Mouse (Mus musculus): ENCODE measurements around the gene Gm3594. TPM values are rescaled to one million over a fixed set of nuclear protein-coding genes. Genes with fewer than 3 reads are reported as not detected.
"Not testable (repeated sequence)": the region's sequence is repeated elsewhere in the genome, so short reads cannot be mapped to it uniquely, and the experiment has no call there.

The Gm3594 gene
- not detected in 2 replicates for polyA plus RNA-seq (2015; fragmentation: Nextera tagmentation; extraction: Ambion mirVana)

DNA sequence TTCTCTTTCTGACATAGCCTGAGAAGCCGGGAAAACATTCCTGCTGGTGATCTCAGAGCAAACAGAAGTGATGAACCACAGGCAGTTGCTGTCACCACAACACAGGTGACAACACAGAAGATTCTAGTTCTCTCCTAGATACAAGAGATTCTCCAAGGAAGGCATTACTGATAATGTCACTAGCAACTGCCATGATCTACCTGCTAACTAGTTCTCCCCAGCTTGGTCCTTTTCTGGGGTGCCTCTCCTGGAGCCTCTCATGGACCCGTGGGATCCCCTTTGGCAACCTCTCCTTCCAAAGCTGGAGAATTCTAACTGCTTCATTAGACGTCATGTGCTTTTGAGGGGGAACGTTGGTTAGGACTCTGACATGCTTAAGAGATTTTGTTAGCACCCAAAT is at the start of gene Gm3594:
Gm3594 (minus strand) TSS at position 101 of the 400 bp plus-strand sequence.
- H3K36me3 ChIP-seq; ATAC-seq (ENCODE audit: insufficient number of reproducible peaks, low FRiP score, low TSS enrichment, low read depth); H3K27ac ChIP-seq (replicated peaks); H3K9me3 ChIP-seq (replicated peaks); H3K9ac ChIP-seq; H3K4me1 ChIP-seq; H3K4me3 ChIP-seq (replicated peaks); H3K4me2 ChIP-seq (replicated peaks); H3K27me3 ChIP-seq: not testable (repeated sequence)
- no CpG with 5 or more reads among the region's 4 CpGs for WGBS

GRCm38 (mm10) chr14:6486331-6486730 is 41.9 kb upstream of the Gm3594 start:
- not testable (repeated sequence) for H3K9ac ChIP-seq; ATAC-seq (ENCODE audit: insufficient number of reproducible peaks, low FRiP score, low TSS enrichment, low read depth); H3K4me3 ChIP-seq (replicated peaks); H3K27ac ChIP-seq (replicated peaks); H3K36me3 ChIP-seq; H3K27me3 ChIP-seq; H3K4me2 ChIP-seq (replicated peaks); H3K4me1 ChIP-seq; H3K9me3 ChIP-seq (replicated peaks)
- WGBS, result 52% methylated on average over 1 of the region's 1 CpGs

DNA sequence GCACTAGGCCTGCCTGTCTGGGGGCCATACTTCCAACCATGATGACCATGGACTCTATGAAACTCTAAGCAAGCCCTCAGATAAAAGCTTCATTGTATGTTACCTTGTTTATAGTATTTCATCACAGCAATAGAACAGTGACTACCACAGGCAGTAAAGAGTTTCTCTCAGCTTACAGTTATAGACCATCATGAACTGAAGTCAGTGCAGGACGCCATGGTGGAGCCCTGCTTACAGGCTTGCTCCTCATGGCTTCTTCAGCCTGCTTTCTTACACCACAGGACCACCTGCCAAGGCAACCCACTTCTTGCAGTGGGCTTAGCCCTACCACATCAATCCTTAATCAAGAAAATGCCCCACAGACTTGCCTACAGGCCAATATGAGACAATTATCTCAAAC is 41.1 kb upstream of the Gm3594 start:
- not testable (repeated sequence) for H3K36me3 ChIP-seq; H3K9ac ChIP-seq; H3K4me1 ChIP-seq; H3K27me3 ChIP-seq; H3K27ac ChIP-seq (replicated peaks); H3K4me2 ChIP-seq (replicated peaks); H3K4me3 ChIP-seq (replicated peaks); ATAC-seq (ENCODE audit: insufficient number of reproducible peaks, low FRiP score, low TSS enrichment, low read depth); H3K9me3 ChIP-seq (replicated peaks)
- WGBS, result 56% methylated on average over 1 of the region's 1 CpGs

DNA sequence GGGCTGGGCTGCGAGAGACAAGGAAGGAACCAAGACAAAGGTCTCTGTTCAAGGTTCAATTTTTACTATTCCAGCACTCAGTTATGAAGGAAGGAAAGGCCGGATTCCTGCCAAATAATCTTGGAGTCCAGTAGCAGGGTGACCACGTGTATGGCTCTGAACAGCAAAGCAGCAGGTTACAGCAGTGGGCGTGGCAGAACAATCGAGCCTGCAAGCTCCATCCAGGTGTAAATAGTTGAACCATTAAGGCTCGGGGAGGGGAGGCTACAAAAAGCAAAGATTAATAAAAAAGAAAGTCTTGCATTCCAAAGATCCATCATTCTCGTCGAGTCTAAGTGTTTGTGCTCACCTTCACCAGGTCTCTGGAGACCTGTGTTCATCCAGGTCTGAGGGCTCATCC is 37.7 kb upstream of the Gm3594 start:
- H3K36me3 ChIP-seq; H3K27ac ChIP-seq (replicated peaks); H3K9ac ChIP-seq; H3K4me2 ChIP-seq (replicated peaks); H3K9me3 ChIP-seq (replicated peaks); ATAC-seq (ENCODE audit: insufficient number of reproducible peaks, low FRiP score, low TSS enrichment, low read depth); H3K4me1 ChIP-seq; H3K27me3 ChIP-seq; H3K4me3 ChIP-seq (replicated peaks): not testable (repeated sequence)
- whole genome bisulfite sequencing, result 72% methylated on average over 7 of the region's 8 CpGs

GRCm38 (mm10) chr14:6471856-6472255 is 27.4 kb upstream of the Gm3594 start:
- not testable (repeated sequence) for H3K36me3 ChIP-seq; ATAC-seq (ENCODE audit: insufficient number of reproducible peaks, low FRiP score, low TSS enrichment, low read depth); H3K4me2 ChIP-seq (replicated peaks); H3K9me3 ChIP-seq (replicated peaks); H3K4me1 ChIP-seq; H3K4me3 ChIP-seq (replicated peaks); H3K27me3 ChIP-seq; H3K9ac ChIP-seq; H3K27ac ChIP-seq (replicated peaks)
- 76% methylated on average over 1 of the region's 1 CpGs for WGBS

DNA sequence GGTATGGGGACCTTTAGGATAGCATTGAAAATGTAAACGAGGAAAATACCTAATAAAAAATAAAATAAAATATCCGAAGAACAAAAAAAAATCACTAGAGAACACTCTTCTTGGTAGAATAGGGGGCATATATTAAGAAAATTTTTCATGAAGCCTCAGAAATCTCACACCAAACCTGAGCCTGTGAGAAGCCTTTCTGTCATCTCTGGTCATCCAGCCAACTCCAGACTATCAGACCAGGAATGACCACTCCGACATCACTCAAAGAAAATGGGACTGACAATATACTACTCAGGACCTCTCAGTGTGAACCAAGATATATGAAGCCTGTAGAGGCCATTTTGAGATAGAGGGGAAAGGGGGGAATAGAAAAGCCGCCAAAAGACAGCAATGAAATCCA is 3.6 kb downstream of the Gm3594 start:
- not testable (repeated sequence) for H3K4me1 ChIP-seq; ATAC-seq (ENCODE audit: insufficient number of reproducible peaks, low FRiP score, low TSS enrichment, low read depth)

GRCm38 (mm10) chr14:6440206-6440605 is 4.2 kb downstream of the Gm3594 start:
- H3K4me1 ChIP-seq; H3K36me3 ChIP-seq; H3K27me3 ChIP-seq; H3K4me2 ChIP-seq (replicated peaks); H3K27ac ChIP-seq (replicated peaks); H3K4me3 ChIP-seq (replicated peaks); H3K9ac ChIP-seq; ATAC-seq (ENCODE audit: insufficient number of reproducible peaks, low FRiP score, low TSS enrichment, low read depth); H3K9me3 ChIP-seq (replicated peaks): not testable (repeated sequence)
- 64% methylated on average over 1 of the region's 5 CpGs for WGBS

More for the DNA sequence above, 3.6 kb downstream of the Gm3594 start:
- not testable (repeated sequence) for H3K9me3 ChIP-seq (replicated peaks); H3K27me3 ChIP-seq; H3K4me3 ChIP-seq (replicated peaks); H3K27ac ChIP-seq (replicated peaks); H3K4me2 ChIP-seq (replicated peaks); H3K9ac ChIP-seq; H3K36me3 ChIP-seq
- 67% methylated on average over 2 of the region's 4 CpGs for whole genome bisulfite sequencing

- not testable (repeated sequence) for H3K9me3 ChIP-seq (replicated peaks); H3K27ac ChIP-seq (replicated peaks); H3K36me3 ChIP-seq; H3K9ac ChIP-seq; ATAC-seq (ENCODE audit: insufficient number of reproducible peaks, low FRiP score, low TSS enrichment, low read depth); H3K27me3 ChIP-seq; H3K4me1 ChIP-seq
- 7% methylated on average over 26 of the region's 42 CpGs for WGBS
- peak overlapping the region; percentile 50 for H3K4me2 ChIP-seq (replicated peaks)
- peak overlapping the region; percentile 32; the same call in 1 of the 2 replicates for H3K4me3 ChIP-seq (replicated peaks)
Observed at GRCm38 (mm10) chr14:6426766-6427165, 17.6 kb downstream of the Gm3594 start.

DNA sequence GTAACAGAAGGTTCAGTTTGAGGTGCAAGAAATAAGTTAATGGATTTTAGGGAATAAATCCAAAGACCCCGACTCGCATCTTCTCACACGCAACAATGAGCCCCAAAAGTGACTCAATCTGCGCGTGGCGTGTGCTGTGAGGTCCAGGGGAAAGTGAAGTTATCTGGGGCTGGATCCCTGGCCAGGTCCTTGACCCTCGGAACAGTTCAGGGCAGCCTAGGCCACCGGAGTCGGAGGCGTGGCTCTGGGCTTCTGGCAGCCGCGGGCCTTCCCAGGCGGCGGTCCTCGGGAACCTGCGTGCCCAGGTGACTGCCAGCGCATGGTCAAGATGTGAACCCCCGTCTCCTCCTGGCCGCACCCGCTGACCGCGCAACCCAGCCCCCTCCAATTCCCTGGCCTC is 18.1 kb downstream of the Gm3594 start:
- H3K36me3 ChIP-seq; H3K27me3 ChIP-seq; H3K9me3 ChIP-seq (replicated peaks); ATAC-seq (ENCODE audit: insufficient number of reproducible peaks, low FRiP score, low TSS enrichment, low read depth); H3K27ac ChIP-seq (replicated peaks); H3K9ac ChIP-seq; H3K4me1 ChIP-seq: not testable (repeated sequence)
- H3K4me2 ChIP-seq (replicated peaks), result peak overlapping the region; percentile 50
- WGBS, result 15% methylated on average over 22 of the region's 22 CpGs
- H3K4me3 ChIP-seq (replicated peaks), result peak overlapping the region; percentile 32

DNA sequence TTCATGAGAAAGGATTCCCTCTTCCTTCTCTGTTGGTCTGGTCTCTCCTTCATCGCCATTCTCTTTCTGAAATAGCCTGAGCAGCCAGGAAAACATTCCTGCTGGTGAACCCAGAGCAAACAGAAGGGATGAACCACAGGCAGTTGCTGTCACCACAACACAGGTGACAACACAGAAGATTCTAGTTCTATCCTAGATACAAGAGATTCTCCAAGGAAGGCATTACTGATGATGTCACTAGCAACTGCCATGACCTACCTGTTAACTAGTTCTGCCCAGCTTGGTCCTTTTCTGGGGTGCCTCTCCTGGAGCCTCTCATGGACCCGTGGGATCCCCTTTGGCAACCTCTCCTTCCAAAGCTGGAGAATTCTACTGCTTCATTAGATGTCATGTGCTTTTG is 32.0 kb downstream of the Gm3594 start, which contains the start of gene Gm3591:
Gm3591 (minus strand) TSS at position 101 of the 400 bp plus-strand sequence.
- WGBS, result no CpG with 5 or more reads among the region's 2 CpGs

DNA sequence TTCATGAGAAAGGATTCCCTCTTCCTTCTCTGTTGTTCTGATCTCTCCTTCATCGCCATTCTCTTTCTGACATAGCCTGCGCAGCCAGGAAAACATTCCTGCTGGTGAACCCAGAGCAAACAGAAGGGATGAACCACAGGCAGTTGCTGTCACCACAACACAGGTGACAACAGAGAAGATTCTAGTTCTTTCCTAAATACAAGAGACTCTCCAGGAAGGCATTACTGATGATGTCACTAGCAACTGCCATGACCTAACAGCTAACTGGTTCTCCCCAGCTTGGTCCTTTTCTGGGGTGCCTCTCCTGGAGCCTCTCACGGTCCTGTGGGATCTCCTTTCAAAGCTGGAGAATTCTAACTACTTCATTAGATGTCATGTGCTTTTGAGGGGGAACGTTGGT is 54.2 kb downstream of the Gm3594 start, which contains the start of gene Gm16440:
Gm16440 (minus strand) TSS at position 101 of the 400 bp plus-strand sequence.
- not testable (repeated sequence) for H3K4me2 ChIP-seq (replicated peaks); H3K9me3 ChIP-seq (replicated peaks); H3K9ac ChIP-seq; H3K4me3 ChIP-seq (replicated peaks); ATAC-seq (ENCODE audit: insufficient number of reproducible peaks, low FRiP score, low TSS enrichment, low read depth); H3K27ac ChIP-seq (replicated peaks); H3K36me3 ChIP-seq; H3K4me1 ChIP-seq; H3K27me3 ChIP-seq
- 81% methylated on average over 2 of the region's 4 CpGs for WGBS

More for the DNA sequence above, 32.0 kb downstream of the Gm3594 start, which contains the start of gene Gm3591:
- not testable (repeated sequence) for H3K4me2 ChIP-seq (replicated peaks); H3K4me3 ChIP-seq (replicated peaks); H3K27me3 ChIP-seq; H3K9me3 ChIP-seq (replicated peaks); H3K9ac ChIP-seq; H3K27ac ChIP-seq (replicated peaks); H3K4me1 ChIP-seq; ATAC-seq (ENCODE audit: insufficient number of reproducible peaks, low FRiP score, low TSS enrichment, low read depth); H3K36me3 ChIP-seq
